Mouse (Mus musculus) inflammation-experienced regulatory T-cells, adult 6 months (primary cell): Measurements from ENCODE around the gene Diablo. TPM values are rescaled to one million over a fixed set of nuclear protein-coding genes. Genes with fewer than 3 reads are reported as not detected.

Experiments
- ATAC-seq: one replicate; pipeline ENCODE4 v1.8.0; 2017
- polyA plus RNA-seq, 3 experiments: library from polyadenylated mRNA; unstranded; fragments of 100-300 nt; shearing (Covaris generic); gene quantifications; one replicate each; pipeline ENCODE4 v1.2.1; 2017

The Diablo gene
- polyA plus RNA-seq, 3 experiments from 2014 or later: 64.1 to 86.9 (median 84.4) TPM

DNA sequence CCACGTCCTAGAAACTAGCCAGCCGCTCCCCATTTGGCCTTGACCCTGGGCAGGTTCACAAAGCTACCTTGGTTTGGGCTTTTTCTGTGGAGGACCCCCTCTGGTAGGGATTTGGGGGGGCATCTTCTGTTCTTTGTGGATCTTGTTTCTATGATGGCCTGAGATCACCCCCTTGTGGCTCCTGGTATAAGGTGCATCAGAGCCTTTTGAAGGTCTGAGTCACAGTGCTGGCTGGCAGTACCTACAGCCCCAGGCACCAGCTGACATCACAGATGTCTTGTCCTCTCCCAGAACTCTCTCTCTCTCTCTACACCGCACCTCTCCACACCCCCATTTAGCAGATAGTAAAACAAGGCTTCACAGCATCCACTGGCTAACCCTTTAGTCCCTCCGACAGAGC lies 24.3 kb downstream of the Diablo start:
- no peak for ATAC-seq

DNA sequence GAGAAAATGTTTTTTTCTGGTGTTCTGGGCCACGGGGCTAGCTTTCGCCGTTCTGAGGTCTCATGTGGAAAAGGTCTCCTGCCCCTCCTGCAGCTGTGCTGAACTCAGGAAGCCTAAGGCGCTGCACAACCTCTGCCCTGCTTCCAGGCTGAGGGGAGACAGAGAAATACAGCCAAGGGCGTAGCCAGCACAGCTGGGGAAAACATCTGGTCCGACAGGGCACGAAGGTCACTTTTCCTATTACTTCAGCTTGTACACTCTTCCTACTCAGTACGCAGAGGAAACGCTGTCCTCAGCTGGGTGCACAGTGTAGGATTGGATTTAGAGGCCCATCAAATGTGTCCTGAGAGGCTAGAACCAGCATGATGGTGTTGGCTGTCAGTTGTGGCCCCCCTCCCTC lies 34.0 kb downstream of the Diablo start:
- ATAC-seq: no peak

DNA sequence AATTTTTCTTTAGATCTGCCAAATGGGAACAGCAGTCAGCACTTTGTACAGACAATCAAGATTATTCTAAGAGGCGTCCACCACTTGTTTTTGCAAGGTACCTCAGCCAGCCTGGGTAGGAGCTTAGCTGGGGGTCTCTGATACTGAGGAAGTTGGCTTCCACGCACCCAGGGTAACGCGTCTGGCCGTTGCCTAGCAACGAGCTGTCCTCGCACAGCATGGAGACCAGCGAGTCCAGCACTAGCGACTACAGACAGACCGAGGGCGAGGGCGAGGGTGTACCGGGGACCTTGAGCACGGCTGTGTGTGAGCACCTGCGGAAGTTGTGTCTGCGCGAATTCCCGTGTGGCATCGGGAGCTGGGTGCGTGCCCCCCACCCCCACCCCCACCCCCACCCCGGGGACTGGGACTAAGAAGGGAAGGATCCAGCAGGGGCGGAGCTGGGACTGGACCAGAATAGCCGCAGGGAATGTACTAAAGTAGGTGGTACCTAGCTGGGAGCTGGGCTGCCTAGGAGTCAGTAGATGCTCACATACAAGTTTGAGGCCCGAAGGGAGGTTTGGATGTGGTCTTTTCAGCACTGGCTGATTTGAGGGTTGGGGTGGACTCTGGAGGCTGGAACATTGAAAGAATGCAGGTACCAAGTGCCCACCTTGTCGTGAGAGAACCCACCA lies 34.7 kb downstream of the Diablo start, which contains the start of the genes Lrrc43 and Il31:
Gene Lrrc43 (plus strand): TSS at position 194 of the 674 bp plus-strand sequence.
Gene Il31 (minus strand): TSS at position 378 of the 674 bp plus-strand sequence.
- no peak for ATAC-seq

DNA sequence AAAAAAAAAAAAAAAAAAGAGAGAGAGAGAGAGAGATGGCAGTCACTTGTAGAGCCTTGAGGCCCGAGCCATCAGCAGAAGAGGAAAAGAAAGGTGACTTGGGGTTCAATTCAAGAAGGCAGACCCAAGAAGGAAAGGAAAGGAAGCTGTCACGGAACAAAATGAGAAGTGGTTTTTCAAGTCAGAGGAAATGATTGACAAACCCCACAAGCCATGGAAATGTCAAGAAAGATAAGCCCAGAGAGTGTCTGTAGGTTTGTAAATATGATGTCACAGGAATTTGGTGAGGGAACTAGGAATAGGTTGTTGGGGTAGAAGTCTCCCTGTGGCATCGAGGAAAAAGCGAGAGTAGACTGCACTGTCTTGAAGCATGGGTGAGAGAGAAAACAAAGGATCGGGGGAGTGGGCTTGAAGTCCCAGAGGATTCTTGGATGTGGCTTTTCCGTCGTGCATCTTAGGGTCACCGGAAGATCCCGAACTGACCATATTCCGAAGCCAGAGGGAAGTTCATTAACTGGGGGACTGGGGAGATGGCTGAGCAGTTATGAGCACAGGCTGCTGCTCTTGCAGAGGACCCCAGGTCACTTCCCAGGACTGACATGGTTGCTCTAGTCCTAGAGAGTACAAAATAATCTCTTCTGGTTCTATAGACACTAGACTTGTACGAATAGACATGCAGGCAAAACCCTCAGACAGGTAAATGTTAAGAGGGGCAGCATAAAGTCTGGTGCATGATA lies 36.1 kb downstream of the Diablo start:
- no peak for ATAC-seq

DNA sequence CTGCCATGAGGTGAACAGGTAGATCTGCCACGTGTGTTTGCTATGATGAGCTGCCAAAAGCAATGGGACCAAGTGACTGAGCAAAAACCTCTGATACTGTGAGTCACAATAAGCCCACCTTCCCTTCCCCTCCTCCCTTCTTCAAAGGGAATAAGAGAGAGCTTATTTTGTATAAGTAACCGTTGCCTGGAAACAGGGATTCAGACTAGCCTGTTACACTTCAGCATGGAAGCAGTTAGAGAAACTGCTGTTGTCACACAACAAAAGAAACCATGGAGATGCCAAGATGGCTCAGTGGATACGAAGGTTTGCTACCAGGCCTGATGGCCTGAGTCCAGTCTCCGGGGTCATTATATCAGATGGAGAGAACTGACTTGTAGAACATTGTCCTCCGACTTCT lies 50.2 kb downstream of the Diablo start:
- ATAC-seq: no peak

GRCm38 (mm10) chr5:123470784-123471400 lies 53.1 kb downstream of the Diablo start:
- peak; percentile 85 for ATAC-seq

GRCm38 (mm10) chr5:123464638-123465037 lies 59.3 kb downstream of the Diablo start:
- ATAC-seq: no peak

- ATAC-seq: no peak
Measured at GRCm38 (mm10) chr5:123461420-123461819, 62.6 kb downstream of the Diablo start.

Other genes starting within 250 kb of the Diablo start
- 10 to 100 TPM in 1 of 3 experiments, 1 to 10 TPM in 2; 3.4 to 13.1 (median 6.7) TPM for gene Bcl7a, start 180.3 kb downstream of the Diablo start, polyA plus RNA-seq
- 10 to 100 TPM; 11.3 to 26.3 (median 18.1) TPM for gene Mlxip, start 129.4 kb downstream of the Diablo start, polyA plus RNA-seq
- gene Lrrc43, start 34.9 kb downstream of the Diablo start, polyA plus RNA-seq: not detected
- not detected for gene Il31, start 34.7 kb downstream of the Diablo start, polyA plus RNA-seq
- under 1 TPM in 2 of 3 experiments, not detected in 1; 0.54 to 0.68 TPM for gene B3gnt4, start 13.7 kb downstream of the Diablo start, polyA plus RNA-seq
- under 1 TPM in 1 of 3 experiments, not detected in 2; 0.58 TPM for gene Gm49027, start 1.3 kb upstream of the Diablo start, polyA plus RNA-seq
- gene Vps33a, start 48.9 kb upstream of the Diablo start, polyA plus RNA-seq: 10 to 100 TPM; 39.4 to 43.7 (median 42.1) TPM
- gene Clip1, start 160.4 kb upstream of the Diablo start, polyA plus RNA-seq: 10 to 100 TPM; 41.5 to 56.4 (median 51.1) TPM
- gene Zcchc8, start 196.9 kb upstream of the Diablo start, polyA plus RNA-seq: 10 to 100 TPM; 60.2 to 83.6 (median 75.5) TPM
- 100 to 1,000 TPM; 155 to 186 (median 165) TPM for gene Rsrc2, start 225.2 kb upstream of the Diablo start, polyA plus RNA-seq
- 10 to 100 TPM in 1 of 3 experiments, 1 to 10 TPM in 2; 2.0 to 17.5 (median 2.0) TPM for gene Kntc1, start 225.5 kb upstream of the Diablo start, polyA plus RNA-seq